Mouse (Mus musculus) forebrain, embryonic 11.5 days (tissue): Measurements from ENCODE around the gene Bend3. TPM values are rescaled to one million over a fixed set of nuclear protein-coding genes. Genes with fewer than 3 reads are reported as not detected.

Experiments
- ATAC-seq: fragments of 200-750 bp; cut with Nextera tagmentation; replicated peaks from 2 replicates; pipeline ENCODE4 v1.8.0; 2017; ENCODE audit warnings: moderate TSS enrichment; ENCODE audit not compliant: low FRiP score
- DNase-seq: peaks from one replicate; pipeline ENCODE4 v3.0.0-alpha.2; 2017; ENCODE audit warnings: low spot score
- H3K27ac ChIP-seq: fragments of 300-500 bp; sonication (generic); 2 replicates; pipeline ENCODE4 v1.5.1; 2014; ENCODE audit warnings: low read depth, low read length
- H3K27me3 ChIP-seq: fragments of 300-500 bp; sonication (generic); 2 replicates; pipeline ENCODE4 v1.6.1; 2014; ENCODE audit warnings: mild to moderate bottlenecking, low read length, mixed read lengths; ENCODE audit not compliant: control insufficient read depth, insufficient read depth
- H3K36me3 ChIP-seq: fragments of 300-500 bp; sonication (generic); 2 replicates; pipeline ENCODE4 v1.6.1; 2014; ENCODE audit warnings: mild to moderate bottlenecking, low read length, moderate library complexity, mixed read lengths; ENCODE audit not compliant: control insufficient read depth, insufficient read depth
- H3K4me1 ChIP-seq: fragments of 300-500 bp; sonication (generic); replicated peaks from 2 replicates; pipeline ENCODE4 v1.6.1; 2014; ENCODE audit warnings: low read length, mixed read lengths; ENCODE audit not compliant: control insufficient read depth, insufficient read depth
- H3K4me2 ChIP-seq: fragments of 300-500 bp; sonication (generic); 2 replicates; pipeline ENCODE4 v1.6.1; 2014; ENCODE audit warnings: low read depth, mild to moderate bottlenecking, low read length, moderate library complexity, mixed read lengths; ENCODE audit not compliant: severe bottlenecking
- H3K4me3 ChIP-seq: fragments of 300-500 bp; sonication (generic); 2 replicates; pipeline ENCODE4 v1.5.1; 2014; ENCODE audit warnings: low read depth, low read length
- H3K9ac ChIP-seq: fragments of 300-500 bp; sonication (generic); 2 replicates; pipeline ENCODE4 v1.6.1; 2014; ENCODE audit warnings: low read length
- H3K9me3 ChIP-seq: fragments of 300-500 bp; sonication (generic); 2 replicates; pipeline ENCODE4 v1.6.1; 2016; ENCODE audit warnings: low read length, mixed read lengths; ENCODE audit not compliant: control insufficient read depth
- WGBS: fragments of 180-500 bp; shearing (Covaris S2); extraction: QIAGEN DNeasy Blood & Tissue Kit; methylation state at CpG from one replicate; pipeline ENCODE4 v1.1.7; 2014; 5-methylcytosine and 5-hydroxymethylcytosine counted together
- polyA plus RNA-seq: library from polyadenylated mRNA; unstranded; fragments of >200 nt; fragmentation: Nextera tagmentation; extraction: Ambion mirVana; gene quantifications from 2 replicates; pipeline ENCODE4 v1.2.1, GENCODE M21; 2014

The Bend3 gene
- polyA plus RNA-seq, 1 experiment from 2014 or later: 13.4 TPM

DNA sequence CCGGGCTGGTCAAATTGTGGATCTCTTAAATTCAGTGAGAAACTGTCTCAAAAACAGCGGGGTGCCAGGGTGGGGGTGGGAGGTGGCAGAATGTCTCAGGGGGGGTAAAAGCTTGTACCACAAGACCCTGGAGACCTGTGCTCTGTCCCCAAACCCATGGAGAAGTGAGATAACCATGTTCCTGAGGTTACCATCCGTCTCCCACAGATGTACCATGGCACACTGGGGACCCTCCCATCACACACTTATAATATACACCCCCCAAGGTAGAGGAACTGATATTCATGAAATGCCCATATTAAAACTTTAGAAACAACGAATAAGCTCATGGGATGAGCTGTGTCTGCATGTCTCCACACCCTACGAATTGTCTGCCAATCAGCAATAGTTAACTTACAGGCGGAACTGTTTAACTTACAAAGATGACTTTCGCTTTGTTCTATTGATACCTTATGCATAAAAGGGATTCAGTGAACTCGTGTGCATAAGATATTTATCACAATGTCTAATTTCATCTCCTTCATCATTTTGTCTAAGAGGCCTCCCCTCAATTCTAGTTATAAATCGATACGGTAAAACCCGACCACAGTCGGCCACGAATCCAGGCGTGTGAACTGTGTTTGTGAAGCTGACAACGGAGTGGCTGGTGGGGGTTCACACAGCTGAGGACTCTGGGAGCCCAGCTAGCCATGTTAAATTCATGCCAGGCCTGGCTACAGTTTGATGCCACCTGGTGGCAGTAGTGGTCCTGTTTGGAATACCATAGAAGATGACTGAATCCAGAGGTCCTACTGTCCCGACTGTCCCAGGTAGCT lies 26.6 kb upstream of the Bend3 start:
- peak overlapping the region; percentile 34; the same call in 1 of the 2 replicates for H3K4me2 ChIP-seq
- H3K36me3 ChIP-seq: no peaks in the 10 kb centered on the region
- no peaks in the 10 kb centered on the region for H3K27me3 ChIP-seq
- WGBS: 31% methylated on average over 16 of the region's 16 CpGs
- DNase-seq (peak; percentile 86), ATAC-seq (peak; percentile 84)
- H3K27ac ChIP-seq: no peak overlapping the region
- no peaks in the 10 kb centered on the region for H3K9me3 ChIP-seq
- H3K9ac ChIP-seq: no peak overlapping the region; the same call in 1 of the 2 replicates
- H3K4me3 ChIP-seq: no peak overlapping the region
- H3K4me1 ChIP-seq: peaks cover 3% of the 10 kb centered on the region; the same call in 1 of the 2 replicates

DNA sequence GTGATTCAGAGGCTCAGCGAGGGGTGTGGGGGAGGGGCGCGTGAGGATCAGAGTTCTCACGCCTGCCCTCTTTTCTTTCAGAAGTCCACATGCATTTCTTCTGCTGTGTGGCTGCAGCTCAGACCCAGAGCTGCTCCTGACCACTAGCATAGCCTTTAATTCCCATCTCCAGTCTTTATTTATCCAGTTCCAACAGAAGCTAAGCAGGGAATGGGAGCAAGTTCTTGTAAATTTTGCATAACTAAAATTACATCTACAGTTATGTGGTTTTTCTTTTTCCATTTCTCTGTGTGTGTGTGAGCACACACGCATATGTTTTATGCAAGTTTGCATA lies 26.0 kb upstream of the Bend3 start:
- ATAC-seq (no peak), DNase-seq (no peak)
- 19% methylated on average over 5 of the region's 5 CpGs for WGBS
- no peak overlapping the region; the same call in 1 of the 2 replicates for H3K9ac ChIP-seq
- H3K36me3 ChIP-seq: no peaks in the 10 kb centered on the region
- peaks cover 3% of the 10 kb centered on the region; the same call in 1 of the 2 replicates for H3K4me1 ChIP-seq
- H3K27me3 ChIP-seq: no peaks in the 10 kb centered on the region
- H3K9me3 ChIP-seq: no peaks in the 10 kb centered on the region; the same call in 1 of the 2 replicates
- H3K27ac ChIP-seq: no peak overlapping the region
- H3K4me3 ChIP-seq: no peak overlapping the region
- peak overlapping the region; percentile 34; the same call in 1 of the 2 replicates for H3K4me2 ChIP-seq

DNA sequence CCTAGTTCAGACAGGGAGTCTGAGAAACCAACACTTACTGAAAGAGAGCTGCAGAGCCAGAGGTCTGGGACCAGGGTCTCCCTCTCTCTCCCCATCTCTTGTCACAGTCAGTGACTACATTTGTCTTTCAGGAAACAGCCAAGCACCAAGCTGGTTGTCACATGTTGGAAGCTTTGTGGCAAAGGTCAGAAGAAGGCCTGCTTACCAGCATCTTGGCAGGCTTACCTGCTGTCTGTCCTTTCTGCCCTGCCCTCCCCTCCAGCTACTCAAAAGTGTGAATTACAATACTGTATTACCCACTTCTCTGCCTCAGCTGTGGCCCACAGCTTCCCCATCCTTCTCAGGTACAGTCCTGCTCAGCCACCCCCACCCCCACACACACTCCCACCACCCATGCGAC lies 24.4 kb upstream of the Bend3 start:
- Histone ChIP-seq H3K4me1 (peaks cover 3% of the 10 kb centered on the region; the same call in 1 of the 2 replicates), H3K9ac (no peak overlapping the region), H3K36me3 (no peaks in the 10 kb centered on the region), H3K27ac (no peak overlapping the region), H3K27me3 (no peaks in the 10 kb centered on the region), H3K9me3 (no peaks in the 10 kb centered on the region; the same call in 1 of the 2 replicates), H3K4me3 (no peak overlapping the region), H3K4me2 (no peak overlapping the region)
- WGBS: 67% methylated on average over 1 of the region's 1 CpGs
- DNase-seq (no peak), ATAC-seq (no peak)

DNA sequence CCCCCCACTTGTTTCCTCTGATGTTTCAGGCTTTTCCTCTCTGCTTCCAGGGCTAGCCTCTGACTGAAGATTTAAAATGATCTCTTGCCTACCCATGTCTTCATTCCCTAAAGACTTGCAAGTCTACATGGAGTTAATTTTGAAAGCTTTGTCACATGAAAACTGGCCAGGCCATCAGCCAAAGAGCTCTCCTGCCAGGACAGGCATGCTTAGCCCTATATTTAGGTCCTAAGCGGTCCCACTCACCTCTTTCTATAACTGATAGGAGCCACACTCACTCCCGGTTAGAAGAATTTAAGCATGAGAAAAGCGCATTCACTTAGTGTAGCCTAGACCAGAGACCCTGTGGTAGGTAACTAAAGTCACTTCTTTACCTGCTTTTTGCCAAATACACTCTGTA lies 24.0 kb upstream of the Bend3 start:
- DNase-seq (no peak), ATAC-seq (no peak)
- WGBS: 97% methylated on average over 3 of the region's 3 CpGs
- Histone ChIP-seq H3K4me3 (no peak overlapping the region), H3K27ac (no peak overlapping the region), H3K27me3 (no peaks in the 10 kb centered on the region), H3K36me3 (no peaks in the 10 kb centered on the region), H3K4me2 (no peak overlapping the region), H3K4me1 (peaks cover 3% of the 10 kb centered on the region; the same call in 1 of the 2 replicates), H3K9me3 (no peaks in the 10 kb centered on the region; the same call in 1 of the 2 replicates), H3K9ac (no peak overlapping the region)

DNA sequence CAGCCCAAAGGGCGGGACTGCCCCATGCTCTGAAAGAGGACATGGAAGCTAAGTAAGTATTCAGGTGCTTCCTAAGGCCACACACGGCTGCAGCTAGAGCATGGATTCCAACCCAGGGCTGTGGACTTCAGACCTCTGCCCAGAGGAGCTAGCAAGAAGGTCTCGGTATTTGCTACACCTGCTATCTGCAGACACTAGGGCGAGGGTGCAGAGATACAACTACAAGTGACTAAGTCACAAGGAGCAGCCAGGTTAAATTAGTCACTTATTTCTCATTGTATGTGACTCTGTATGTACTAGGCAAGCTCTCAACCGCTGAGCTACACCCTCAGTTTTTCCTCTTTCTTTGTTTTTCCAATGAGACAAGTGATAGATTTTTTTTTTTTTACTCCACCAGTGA lies 15.8 kb upstream of the Bend3 start:
- ATAC-seq (no peak), DNase-seq (no peak)
- Histone ChIP-seq H3K4me2 (no peak overlapping the region), H3K4me1 (no peaks in the 10 kb centered on the region), H3K27me3 (no peaks in the 10 kb centered on the region), H3K9me3 (no peaks in the 10 kb centered on the region), H3K9ac (no peak overlapping the region), H3K4me3 (no peak overlapping the region), H3K36me3 (no peaks in the 10 kb centered on the region), H3K27ac (no peak overlapping the region)
- 86% methylated on average over 5 of the region's 5 CpGs for WGBS

DNA sequence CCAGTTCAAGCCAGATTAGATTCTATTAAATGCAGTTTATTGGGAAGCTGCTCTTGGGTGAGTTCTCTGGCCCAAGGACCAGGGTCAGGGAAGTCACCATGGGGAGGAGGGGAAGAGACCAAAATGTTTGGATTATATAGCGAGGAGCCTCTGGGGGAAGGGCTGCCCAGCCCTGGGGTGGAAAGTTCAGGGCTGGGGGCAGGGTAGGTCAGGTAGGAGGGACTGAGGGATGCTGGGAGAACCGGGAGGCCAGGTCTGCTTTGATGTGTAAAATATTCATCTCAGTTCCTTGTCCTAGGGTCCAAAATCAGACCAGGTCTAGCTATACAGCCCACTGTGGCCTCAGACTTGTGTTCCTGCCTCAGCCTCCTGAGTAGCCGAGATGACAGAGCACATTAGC lies 15.4 kb upstream of the Bend3 start:
- H3K4me2 ChIP-seq: no peak overlapping the region
- no peak overlapping the region for H3K27ac ChIP-seq
- H3K36me3 ChIP-seq: no peaks in the 10 kb centered on the region
- no peak overlapping the region for H3K4me3 ChIP-seq
- ATAC-seq (no peak), DNase-seq (no peak)
- H3K9me3 ChIP-seq: no peaks in the 10 kb centered on the region
- WGBS: 73% methylated on average over 3 of the region's 3 CpGs
- no peak overlapping the region for H3K9ac ChIP-seq
- no peaks in the 10 kb centered on the region for H3K27me3 ChIP-seq
- H3K4me1 ChIP-seq: no peaks in the 10 kb centered on the region

DNA sequence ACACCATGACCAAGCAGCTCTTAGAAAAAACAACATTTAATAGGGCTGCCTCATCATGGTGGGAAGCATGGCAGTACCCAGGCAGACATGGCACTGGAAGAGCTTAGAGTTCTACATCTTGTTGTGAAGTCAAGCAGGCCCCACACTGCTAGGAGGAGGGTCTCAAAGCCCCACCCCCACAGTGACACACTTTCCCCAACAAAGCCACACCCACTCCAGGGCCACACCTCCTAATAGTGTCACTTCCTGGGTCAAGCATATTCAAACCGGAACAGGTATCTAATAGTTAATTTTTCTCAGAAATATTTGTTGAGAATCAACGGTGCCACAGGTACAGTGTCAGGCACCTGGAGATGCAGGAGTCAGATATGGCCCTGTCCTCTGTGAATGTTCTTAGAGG lies 12.4 kb upstream of the Bend3 start:
- no peak for ATAC-seq
- WGBS: 98% methylated on average over 2 of the region's 2 CpGs

DNA sequence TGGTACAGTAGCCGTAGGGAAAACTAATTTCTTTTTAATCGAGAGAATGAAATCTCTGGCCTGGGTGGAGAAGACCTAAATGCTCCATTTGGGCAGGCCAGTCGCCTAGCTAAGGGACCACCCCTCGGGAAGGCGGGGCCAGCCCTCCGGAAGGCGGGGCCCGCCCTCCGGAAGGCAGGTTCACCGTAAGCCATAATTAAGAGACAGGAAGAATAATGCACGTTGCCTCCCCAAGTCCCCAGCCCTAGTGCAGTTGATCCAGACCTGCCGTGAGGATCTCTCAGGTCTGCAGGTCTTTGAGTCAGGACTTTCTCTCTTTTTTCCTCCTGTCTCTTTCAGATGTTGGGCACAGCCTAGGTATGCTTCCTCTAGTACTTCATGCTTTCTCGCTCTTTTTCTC lies 11.0 kb upstream of the Bend3 start:
- Histone ChIP-seq H3K27ac (no peak overlapping the region), H3K9ac (no peak overlapping the region), H3K36me3 (no peaks in the 10 kb centered on the region), H3K9me3 (no peaks in the 10 kb centered on the region), H3K27me3 (no peaks in the 10 kb centered on the region), H3K4me3 (no peak overlapping the region), H3K4me2 (no peak overlapping the region), H3K4me1 (no peaks in the 10 kb centered on the region)
- 45% methylated on average over 13 of the region's 13 CpGs for WGBS
- ATAC-seq (no peak), DNase-seq (no peak)

More for the DNA sequence above, 12.4 kb upstream of the Bend3 start:
- Histone ChIP-seq H3K36me3 (no peaks in the 10 kb centered on the region), H3K4me3 (no peak overlapping the region), H3K27ac (no peak overlapping the region), H3K4me1 (no peaks in the 10 kb centered on the region), H3K27me3 (no peaks in the 10 kb centered on the region), H3K4me2 (no peak overlapping the region), H3K9me3 (no peaks in the 10 kb centered on the region), H3K9ac (no peak overlapping the region)
- DNase-seq: no peak

DNA sequence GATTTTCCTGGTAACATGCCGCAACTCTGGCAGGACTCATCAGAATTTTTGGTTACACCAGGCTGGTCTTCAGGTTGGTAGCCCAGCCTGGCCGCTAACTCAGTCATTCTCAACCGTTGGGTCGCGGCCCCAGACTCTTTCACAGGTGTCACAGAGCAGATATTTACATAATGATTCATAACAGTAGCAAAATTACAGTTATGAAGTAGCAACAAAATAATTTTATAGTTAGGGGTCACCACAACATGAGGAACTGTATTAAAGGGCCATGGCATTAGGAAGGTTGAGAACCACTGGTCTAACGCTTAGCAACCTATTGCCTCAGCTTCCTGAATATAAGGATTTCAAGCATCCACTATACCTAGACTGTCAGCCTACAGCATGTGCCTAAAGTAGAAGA lies 10.3 kb upstream of the Bend3 start:
- WGBS: 92% methylated on average over 6 of the region's 6 CpGs
- Histone ChIP-seq H3K9me3 (no peaks in the 10 kb centered on the region), H3K4me2 (no peak overlapping the region), H3K36me3 (no peaks in the 10 kb centered on the region), H3K27me3 (no peaks in the 10 kb centered on the region), H3K9ac (no peak overlapping the region), H3K27ac (no peak overlapping the region), H3K4me1 (no peaks in the 10 kb centered on the region), H3K4me3 (no peak overlapping the region)
- ATAC-seq (no peak), DNase-seq (no peak)
